Mouse (Mus musculus) MEL (cell line): ENCODE data around the gene Sparcl1. TPM values are rescaled to one million over a fixed set of nuclear protein-coding genes. Genes with fewer than 3 reads are reported as not detected.
A peak's percentile ranks its signal among the peaks of the same experiment; 100 is the strongest.

Experiments
- DNase-seq: peaks from one replicate; pipeline ENCODE4 v3.0.0; 2011; ENCODE audit warnings: low read depth, low spot score
- H3K27ac ChIP-seq: 2 replicates; pipeline ENCODE4 v1.5.1; 2012; ENCODE audit warnings: low read depth, mild to moderate bottlenecking, control low read depth, low read length, moderate library complexity; ENCODE audit not compliant: control insufficient read depth
- H3K27me3 ChIP-seq, 2 experiments: fragments of 150-350 bp in 1 of 2; sonication (generic) in 1 of 2; 2 replicates each; pipeline ENCODE4 v1.6.1; 2012; ENCODE audit warnings: low read length in 2 of 2, mild to moderate bottlenecking in 2 of 2, improper control_type of control experiment in 1 of 2, moderate library complexity in 1 of 2; ENCODE audit not compliant: insufficient read depth in 2 of 2, control insufficient read depth in 1 of 2
- H3K36me3 ChIP-seq, 2 experiments: 2 replicates each; pipeline ENCODE4 v1.6.1; 2012 to 2014; ENCODE audit warnings: low read length in 2 of 2, improper control_type of control experiment in 1 of 2, inconsistent platforms in 1 of 2, mild to moderate bottlenecking in 1 of 2; ENCODE audit not compliant: insufficient read depth in 2 of 2, control insufficient read depth in 1 of 2
- H3K4me1 ChIP-seq, 2 experiments: fragments of 150-350 bp in 1 of 2; sonication (generic) in 1 of 2; 2 replicates each; pipeline ENCODE4 v1.6.1; 2012; ENCODE audit warnings: low read length in 2 of 2, improper control_type of control experiment in 1 of 2, mild to moderate bottlenecking in 1 of 2; ENCODE audit not compliant: insufficient read depth in 2 of 2, control insufficient read depth in 1 of 2
- H3K4me3 ChIP-seq, 2 experiments: fragments of 150-350 bp in 1 of 2; sonication (generic) in 1 of 2; 2 replicates each; pipeline ENCODE4 v1.5.1; 2012; ENCODE audit warnings: low read depth in 2 of 2, low read length in 2 of 2, mild to moderate bottlenecking in 2 of 2, moderate library complexity in 2 of 2, control low read depth in 1 of 2, improper control_type of control experiment in 1 of 2; ENCODE audit not compliant: control insufficient read depth in 1 of 2, insufficient read depth in 1 of 2
- H3K79me2 ChIP-seq: 2 replicates; pipeline ENCODE4 v1.6.1; 2012; ENCODE audit warnings: mild to moderate bottlenecking, low read length, moderate library complexity; ENCODE audit not compliant: control insufficient read depth, poor library complexity, insufficient read depth
- H3K9ac ChIP-seq: 2 replicates; pipeline ENCODE4 v1.6.1; 2012; ENCODE audit warnings: low read depth, mild to moderate bottlenecking, control low read depth, low read length, moderate library complexity; ENCODE audit not compliant: control insufficient read depth, poor library complexity, severe bottlenecking
- H3K9me3 ChIP-seq: fragments of 150-350 bp; sonication (generic); replicated peaks from 2 replicates; pipeline ENCODE4 v1.6.1; 2012; ENCODE audit warnings: mild to moderate bottlenecking, low read length, improper control_type of control experiment, moderate library complexity; ENCODE audit not compliant: insufficient read depth
- BHLHE40 ChIP-seq: IDR thresholded peaks from 2 replicates; pipeline ENCODE4 v1.6.1; 2012; ENCODE audit warnings: low read depth, mild to moderate bottlenecking, inconsistent platforms, low read length, improper control_type of control experiment, borderline replicate concordance
- CHD1 ChIP-seq: IDR thresholded peaks from 2 replicates; pipeline ENCODE4 v1.6.1; 2012; ENCODE audit warnings: low read depth, mild to moderate bottlenecking, inconsistent platforms, low read length, improper control_type of control experiment
- CHD2 ChIP-seq: IDR thresholded peaks from 2 replicates; pipeline ENCODE4 v1.6.1; 2011; ENCODE audit warnings: low read length, improper control_type of control experiment
- CTCF ChIP-seq, 3 experiments: IDR thresholded peaks in 2 of 3; conservative IDR thresholded peaks in 1 of 3; 2 replicates each; pipeline ENCODE4 v1.5.1; 2011 to 2012; ENCODE audit warnings: low read length in 3 of 3, low read depth in 2 of 3, mild to moderate bottlenecking in 2 of 3, improper control_type of control experiment in 1 of 3, inconsistent platforms in 1 of 3, mixed read lengths in 1 of 3, moderate library complexity in 1 of 3; ENCODE audit not compliant: control insufficient read depth in 1 of 3, insufficient read depth in 1 of 3, poor library complexity in 1 of 3, severe bottlenecking in 1 of 3
- E2F4 ChIP-seq: IDR thresholded peaks from 2 replicates; pipeline ENCODE4 v1.6.1; 2011; ENCODE audit warnings: low read depth, low read length, improper control_type of control experiment, borderline replicate concordance
- ELF1 ChIP-seq: IDR thresholded peaks from 2 replicates; pipeline ENCODE4 v1.6.1; 2014; ENCODE audit warnings: low read depth, mild to moderate bottlenecking, inconsistent platforms, low read length, improper control_type of control experiment, moderate library complexity
- EP300 ChIP-seq, 2 experiments: IDR thresholded peaks; 2 replicates each; pipeline ENCODE4 v1.6.1; 2011; ENCODE audit warnings: improper control_type of control experiment in 2 of 2, low read length in 2 of 2, low read depth in 1 of 2, mild to moderate bottlenecking in 1 of 2
- ETS1 ChIP-seq: IDR thresholded peaks from 2 replicates; pipeline ENCODE4 v1.6.1; 2012; ENCODE audit warnings: low read depth, mild to moderate bottlenecking, inconsistent platforms, low read length, improper control_type of control experiment, moderate library complexity
- GABPA ChIP-seq: IDR thresholded peaks from 2 replicates; pipeline ENCODE4 v1.6.1; 2012; ENCODE audit warnings: low read depth, mild to moderate bottlenecking, inconsistent platforms, low read length, improper control_type of control experiment, moderate library complexity
- HCFC1 ChIP-seq: IDR thresholded peaks from 2 replicates; pipeline ENCODE4 v1.6.1; 2012; ENCODE audit warnings: low read depth, mild to moderate bottlenecking, inconsistent platforms, low read length, improper control_type of control experiment, moderate library complexity
- JUND ChIP-seq: IDR thresholded peaks from 2 replicates; pipeline ENCODE4 v1.6.1; 2011; ENCODE audit warnings: low read depth, mild to moderate bottlenecking, improper control_type of control experiment, low read length
- KAT2A ChIP-seq: conservative IDR thresholded peaks from 2 replicates; pipeline ENCODE4 v1.6.1; 2012; ENCODE audit warnings: low read depth, low read length, improper control_type of control experiment, inconsistent platforms
- MAX ChIP-seq: IDR thresholded peaks from 2 replicates; pipeline ENCODE4 v1.6.1; 2011; ENCODE audit warnings: low read length, improper control_type of control experiment
- MAZ ChIP-seq: IDR thresholded peaks from 2 replicates; pipeline ENCODE4 v1.6.1; 2012; ENCODE audit warnings: low read depth, mild to moderate bottlenecking, inconsistent platforms, low read length, improper control_type of control experiment
- MEF2A ChIP-seq: IDR thresholded peaks from 2 replicates; pipeline ENCODE4 v1.6.1; 2014; ENCODE audit warnings: low read depth, mild to moderate bottlenecking, inconsistent platforms, low read length, improper control_type of control experiment; ENCODE audit not compliant: poor library complexity, insufficient replicate concordance, severe bottlenecking; ENCODE audit errors: extremely low read depth
- MXI1 ChIP-seq: IDR thresholded peaks from 2 replicates; pipeline ENCODE4 v1.6.1; 2011; ENCODE audit warnings: mild to moderate bottlenecking, low read depth, low read length, improper control_type of control experiment
- MYB ChIP-seq: IDR thresholded peaks from 2 replicates; pipeline ENCODE4 v1.6.1; 2011; ENCODE audit warnings: mild to moderate bottlenecking, low read depth, low read length, improper control_type of control experiment
- MYC ChIP-seq: IDR thresholded peaks from 2 replicates; pipeline ENCODE4 v1.6.1; 2011; ENCODE audit warnings: low read depth, mild to moderate bottlenecking, low read length, improper control_type of control experiment, moderate library complexity
- NELFE ChIP-seq: IDR thresholded peaks from 2 replicates; pipeline ENCODE4 v1.6.1; 2011; ENCODE audit warnings: low read depth, low read length, improper control_type of control experiment
- NRF1 ChIP-seq: IDR thresholded peaks from 2 replicates; pipeline ENCODE4 v1.6.1; 2014; ENCODE audit warnings: low read depth, mild to moderate bottlenecking, inconsistent platforms, low read length, improper control_type of control experiment, moderate library complexity; ENCODE audit not compliant: poor library complexity, insufficient read depth, severe bottlenecking
- POLR2AphosphoS2 ChIP-seq: IDR thresholded peaks from 2 replicates; pipeline ENCODE4 v1.6.1; 2011; ENCODE audit warnings: low read length, improper control_type of control experiment
- POLR2AphosphoS5 ChIP-seq: IDR thresholded peaks from 2 replicates; pipeline ENCODE4 v1.6.1; 2012; ENCODE audit warnings: low read depth, borderline replicate concordance, mild to moderate bottlenecking, inconsistent platforms, low read length, moderate library complexity, mixed read lengths
- RAD21 ChIP-seq: IDR thresholded peaks from 2 replicates; pipeline ENCODE4 v1.6.1; 2011; ENCODE audit warnings: mild to moderate bottlenecking, low read depth, low read length, improper control_type of control experiment
- RCOR1 ChIP-seq: IDR thresholded peaks from 2 replicates; pipeline ENCODE4 v1.6.1; 2012; ENCODE audit warnings: low read depth, mild to moderate bottlenecking, inconsistent platforms, low read length, improper control_type of control experiment
- SIN3A ChIP-seq: IDR thresholded peaks from 2 replicates; pipeline ENCODE4 v1.6.1; 2012; ENCODE audit warnings: low read length, improper control_type of control experiment, inconsistent platforms
- SMC3 ChIP-seq: IDR thresholded peaks from 2 replicates; pipeline ENCODE4 v1.6.1; 2011; ENCODE audit warnings: low read depth, low read length, improper control_type of control experiment
- TAL1 ChIP-seq: IDR thresholded peaks from 2 replicates; pipeline ENCODE4 v1.6.1; 2012; ENCODE audit warnings: mild to moderate bottlenecking, inconsistent platforms, low read length, moderate library complexity, mixed read lengths
- TBP ChIP-seq: IDR thresholded peaks from 2 replicates; pipeline ENCODE4 v1.8.0; 2011; ENCODE audit warnings: low read depth, low read length, improper control_type of control experiment
- TCF12 ChIP-seq: IDR thresholded peaks from 2 replicates; pipeline ENCODE4 v1.6.1; 2014; ENCODE audit warnings: low read depth, mild to moderate bottlenecking, inconsistent platforms, low read length, improper control_type of control experiment, moderate library complexity
- UBTF ChIP-seq: IDR thresholded peaks from 2 replicates; pipeline ENCODE4 v1.6.1; 2012; ENCODE audit warnings: low read depth, mild to moderate bottlenecking, inconsistent platforms, low read length, improper control_type of control experiment, moderate library complexity, borderline replicate concordance; ENCODE audit not compliant: insufficient read depth
- USF1 ChIP-seq: IDR thresholded peaks from 2 replicates; pipeline ENCODE4 v1.6.1; 2014; ENCODE audit warnings: low read depth, mild to moderate bottlenecking, inconsistent platforms, low read length, improper control_type of control experiment, moderate library complexity
- USF2 ChIP-seq, 2 experiments: IDR thresholded peaks; 2 replicates each; pipeline ENCODE4 v1.6.1; 2011 to 2012; ENCODE audit warnings: improper control_type of control experiment in 2 of 2, low read length in 2 of 2, borderline replicate concordance in 1 of 2, inconsistent platforms in 1 of 2, low read depth in 1 of 2, mild to moderate bottlenecking in 1 of 2; ENCODE audit not compliant: insufficient read depth in 1 of 2
- ZC3H11A ChIP-seq: IDR thresholded peaks from 2 replicates; pipeline ENCODE4 v1.6.1; 2012; ENCODE audit warnings: low read depth, mild to moderate bottlenecking, inconsistent platforms, low read length, improper control_type of control experiment
- ZKSCAN1 ChIP-seq: IDR thresholded peaks from 2 replicates; pipeline ENCODE4 v1.6.1; 2012; ENCODE audit warnings: low read depth, mild to moderate bottlenecking, inconsistent platforms, low read length, improper control_type of control experiment, moderate library complexity
- polyA plus RNA-seq, 2 experiments: library from polyadenylated mRNA; stranded (reverse) in 1 of 2; unstranded in 1 of 2; fragments of >175 nt in 1 of 2; fragments of >200 nt in 1 of 2; gene quantifications; 2 replicates each; pipeline versions ENCODE4 v1.2.1 to v1.2.4; 2012; ENCODE audit warnings: low replicate concordance in 2 of 2, low read depth in 1 of 2; ENCODE audit not compliant: insufficient read length in 2 of 2, insufficient read depth in 1 of 2, missing spikeins in 1 of 2
- total RNA-seq: library from RNA; depleted of rRNA; stranded (reverse); fragments of 300-350 nt; gene quantifications from 2 replicates; pipeline ENCODE4 v1.2.3, GENCODE M21; 2012

Sparcl1 gene
- total and polyA plus RNA-seq, 3 experiments, result not detected

GRCm38 (mm10) chr5:104046256-104047199 is 67.0 kb downstream of the Sparcl1 start, which contains the start of gene Nudt9:
Nudt9 (plus strand) TSS chr5:104046306.
- Histone ChIP-seq H3K79me2 (peaks cover 14% of the 10 kb centered on the region), H3K27ac (peak within 1 kb of the TSS; percentile 97), H3K27me3 (no peaks in the 10 kb centered on the region), H3K9ac (peak within 1 kb of the TSS; percentile 80), H3K4me3 (peak within 1 kb of the TSS; percentile 92 to 95), H3K36me3 (peaks cover 0 to 33% of the 10 kb centered on the region in 2 experiments; a peak in 2 of 4 replicates), H3K9me3 (no peaks in the 10 kb centered on the region), H3K4me1 (peaks cover 9 to 25% of the 10 kb centered on the region in 2 experiments)
- peak; percentile 98 for DNase-seq
- TF ChIP-seq MAX (peak; percentile 99), RAD21 (no peak), EP300 (IDR thresholded peaks at IDR 0.05; ENCODE audit: low read depth in 1 of 2, low read length in 2 of 2) (no peak), MEF2A (peak; percentile 60; the same call in 1 of the 2 replicates), GABPA (no peak), USF2 (IDR thresholded peaks at IDR 0.05; ENCODE audit: borderline replicate concordance in 1 of 2, insufficient read depth in 1 of 2, low read depth in 1 of 2, low read length in 2 of 2) (peak; percentile 98 to 99), MXI1 (peak; percentile 96), KAT2A (peak; percentile 75), MAZ (peak; percentile 87; the same call in 1 of the 2 replicates), POLR2AphosphoS2 (peak; percentile 48; the same call in 1 of the 2 replicates), E2F4 (no peak), ELF1 (peak; percentile 59; the same call in 1 of the 2 replicates), ETS1 (peak; percentile 55; the same call in 1 of the 2 replicates), JUND (no peak), ZC3H11A (no peak), SMC3 (no peak), ZKSCAN1 (no peak), HCFC1 (peak; percentile 91), CTCF (IDR thresholded peaks at IDR 0.05 in 2 of 3, conservative IDR thresholded peaks at IDR 0.05 in 1 of 3; ENCODE audit: control insufficient read depth in 1 of 3, insufficient read depth in 1 of 3, low read depth in 2 of 3, low read length in 3 of 3, poor library complexity in 1 of 3, severe bottlenecking in 1 of 3) (no peak), UBTF (0 out of 2 replicates have a peak, but pooled peaks have one; percentile 25), BHLHE40 (peak; percentile 94), MYB (no peak), CHD1 (no peak), SIN3A (peak; percentile 93), MYC (peak; percentile 99), CHD2 (no peak), TAL1 (no peak), TBP (peak; percentile 74), RCOR1 (no peak), NRF1 (peak; percentile 90), TCF12 (peak; percentile 77), NELFE (peak; percentile 61), POLR2AphosphoS5 (no peak), USF1 (peak; percentile 97)
